Mouse (Mus musculus) forebrain, embryonic 16.5 days (tissue): ENCODE results near the gene Cd79a. TPM values are rescaled to one million over a fixed set of nuclear protein-coding genes. Genes with fewer than 3 reads are reported as not detected.

ENCODE experiments used
- ATAC-seq: fragments of 200-750 bp; cut with Nextera tagmentation; 2 replicates; pipeline ENCODE4 v1.8.0; 2017; ENCODE audit warnings: mild to moderate bottlenecking, moderate library complexity
- H3K27ac ChIP-seq: fragments of 300-500 bp; sonication (generic); 2 replicates; pipeline ENCODE4 v1.5.1; 2014; ENCODE audit warnings: low read length, control low read depth
- H3K27me3 ChIP-seq: fragments of 300-500 bp; sonication (generic); replicated peaks from 2 replicates; pipeline ENCODE4 v1.6.1; 2014; ENCODE audit warnings: low read length; ENCODE audit not compliant: control insufficient read depth, insufficient read depth
- H3K36me3 ChIP-seq: fragments of 300-500 bp; sonication (generic); 2 replicates; pipeline ENCODE4 v1.6.1; 2014; ENCODE audit not compliant: control insufficient read depth, insufficient read depth
- H3K4me1 ChIP-seq: fragments of 300-500 bp; sonication (generic); replicated peaks from 2 replicates; pipeline ENCODE4 v1.6.1; 2014; ENCODE audit warnings: low read length; ENCODE audit not compliant: control insufficient read depth, insufficient read depth
- H3K4me2 ChIP-seq: fragments of 300-500 bp; sonication (generic); 2 replicates; pipeline ENCODE4 v1.6.1; 2014; ENCODE audit warnings: mild to moderate bottlenecking, low read length, control low read depth
- H3K4me3 ChIP-seq: fragments of 300-500 bp; sonication (generic); replicated peaks from 2 replicates; pipeline ENCODE4 v1.5.1; 2014; ENCODE audit warnings: mild to moderate bottlenecking, low read length, control low read depth
- H3K9ac ChIP-seq: fragments of 300-500 bp; sonication (generic); replicated peaks from 2 replicates; pipeline ENCODE4 v1.6.1; 2014; ENCODE audit warnings: low read depth, low read length, control low read depth
- H3K9me3 ChIP-seq: fragments of 300-500 bp; sonication (generic); 2 replicates; pipeline ENCODE4 v1.6.1; 2016; ENCODE audit warnings: low read length; ENCODE audit not compliant: control insufficient read depth
- WGBS: fragments of 180-500 bp; shearing (Covaris S2); extraction: QIAGEN DNeasy Blood & Tissue Kit; methylation state at CpG from one replicate; pipeline ENCODE4 v1.1.7; 2014; 5-methylcytosine and 5-hydroxymethylcytosine counted together
- polyA plus RNA-seq: library from polyadenylated mRNA; unstranded; fragments of >200 nt; fragmentation: Nextera tagmentation; extraction: Ambion mirVana; gene quantifications from 2 replicates; pipeline ENCODE4 v1.2.1, GENCODE M21; 2015

The Cd79a gene
- polyA plus RNA-seq: 0.16 and 0.19 TPM in 2 replicates

DNA sequence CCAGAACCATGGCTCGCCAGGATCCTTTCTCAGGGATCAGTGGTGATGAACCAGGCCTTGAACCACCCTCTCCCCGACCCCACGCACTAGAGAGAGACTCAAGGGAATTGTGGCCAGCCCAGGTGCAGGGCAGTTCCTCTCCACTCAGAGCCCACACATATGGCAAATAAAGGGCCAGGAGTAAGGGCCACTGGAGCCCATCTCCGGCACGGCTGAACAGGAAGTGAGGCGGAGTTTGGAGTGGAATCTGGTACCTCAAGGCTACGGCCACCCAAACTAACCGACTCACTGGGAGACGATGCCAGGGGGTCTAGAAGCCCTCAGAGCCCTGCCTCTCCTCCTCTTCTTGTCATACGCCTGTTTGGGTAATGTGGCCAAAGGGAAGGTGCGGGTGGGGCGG, at the start of gene Cd79a:
Gene Cd79a (plus strand): TSS at position 158 of the 400 bp plus-strand sequence.
- WGBS: 83% methylated on average over 12 of the region's 12 CpGs
- Histone ChIP-seq H3K36me3 (no peaks in the 10 kb centered on the region), H3K4me2 (no peak within 1 kb of the TSS), H3K9ac (no peak within 1 kb of the TSS), H3K27me3 (no peaks in the 10 kb centered on the region), H3K9me3 (no peaks in the 10 kb centered on the region), H3K4me3 (no peak within 1 kb of the TSS), H3K4me1 (no peaks in the 10 kb centered on the region), H3K27ac (no peak within 1 kb of the TSS)
- ATAC-seq: no peak

DNA sequence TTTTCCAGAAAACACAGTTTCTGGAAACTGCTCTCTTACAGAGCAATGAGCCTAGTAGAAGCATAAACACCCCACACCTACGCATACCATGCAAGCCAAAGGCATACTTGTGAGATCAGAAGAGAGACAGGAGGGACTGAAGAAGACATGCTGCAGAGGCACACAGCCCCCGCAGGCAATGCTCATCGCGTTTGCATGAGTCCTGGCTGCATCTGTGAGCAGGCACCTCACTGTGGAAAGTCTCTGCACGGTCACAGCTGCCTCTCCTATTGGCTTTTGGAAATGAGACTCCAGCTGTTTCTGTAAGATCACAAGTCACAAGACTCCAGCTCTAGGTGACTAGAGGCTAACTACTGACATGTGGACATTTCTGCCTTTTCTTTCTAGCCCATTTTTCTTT, 47.0 kb upstream of the Cd79a start:
- no peak overlapping the region for H3K27ac ChIP-seq
- no peaks in the 10 kb centered on the region for H3K36me3 ChIP-seq

DNA sequence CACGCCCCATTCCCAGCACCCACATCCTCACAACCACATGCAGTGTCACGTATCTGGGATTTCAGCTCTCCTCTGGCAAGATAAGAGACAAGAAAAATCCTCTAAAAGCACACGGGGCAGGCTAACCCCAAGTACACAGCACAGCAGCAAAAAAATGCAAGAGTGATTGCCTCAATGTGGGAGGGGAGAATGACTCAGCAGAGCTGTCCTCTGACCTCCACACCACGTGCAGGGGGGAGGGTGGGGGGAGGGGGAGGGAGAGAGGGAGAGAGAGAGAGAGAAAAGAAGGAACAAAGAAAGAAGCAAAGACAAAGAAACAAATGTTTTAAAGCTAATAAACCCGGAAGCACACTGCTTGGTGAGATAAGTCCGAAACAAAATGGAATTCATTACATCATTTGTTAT, 46.3 kb upstream of the Cd79a start:
- H3K36me3 ChIP-seq: no peaks in the 10 kb centered on the region

More for the DNA sequence above, 47.0 kb upstream of the Cd79a start:
- Histone ChIP-seq H3K4me1 (peaks cover 4% of the 10 kb centered on the region; the same call in 1 of the 2 replicates), H3K27me3 (no peaks in the 10 kb centered on the region), H3K9me3 (no peaks in the 10 kb centered on the region), H3K4me3 (no peak overlapping the region), H3K4me2 (no peak overlapping the region), H3K9ac (no peak overlapping the region)
- 32% methylated on average over 5 of the region's 5 CpGs for WGBS
- no peak for ATAC-seq

GRCm38 (mm10) chr7:24851596-24852325, 45.4 kb upstream of the Cd79a start:
- H3K27me3 ChIP-seq: no peaks in the 10 kb centered on the region
- no peak overlapping the region for H3K27ac ChIP-seq
- H3K9ac ChIP-seq: no peak overlapping the region
- H3K9me3 ChIP-seq: no peaks in the 10 kb centered on the region
- no peak overlapping the region for H3K4me3 ChIP-seq
- no peak for ATAC-seq
- WGBS: 87% methylated on average over 5 of the region's 5 CpGs
- no peaks in the 10 kb centered on the region for H3K36me3 ChIP-seq
- no peaks in the 10 kb centered on the region for H3K4me1 ChIP-seq
- no peak overlapping the region for H3K4me2 ChIP-seq

More for the DNA sequence above, 46.3 kb upstream of the Cd79a start:
- H3K4me3 ChIP-seq: no peak overlapping the region
- H3K4me1 ChIP-seq: peaks cover 1% of the 10 kb centered on the region; the same call in 1 of the 2 replicates
- WGBS: 38% methylated on average over 6 of the region's 6 CpGs
- no peak for ATAC-seq
- no peaks in the 10 kb centered on the region for H3K27me3 ChIP-seq
- no peak overlapping the region for H3K4me2 ChIP-seq
- no peak overlapping the region for H3K27ac ChIP-seq
- no peaks in the 10 kb centered on the region for H3K9me3 ChIP-seq
- no peak overlapping the region for H3K9ac ChIP-seq

DNA sequence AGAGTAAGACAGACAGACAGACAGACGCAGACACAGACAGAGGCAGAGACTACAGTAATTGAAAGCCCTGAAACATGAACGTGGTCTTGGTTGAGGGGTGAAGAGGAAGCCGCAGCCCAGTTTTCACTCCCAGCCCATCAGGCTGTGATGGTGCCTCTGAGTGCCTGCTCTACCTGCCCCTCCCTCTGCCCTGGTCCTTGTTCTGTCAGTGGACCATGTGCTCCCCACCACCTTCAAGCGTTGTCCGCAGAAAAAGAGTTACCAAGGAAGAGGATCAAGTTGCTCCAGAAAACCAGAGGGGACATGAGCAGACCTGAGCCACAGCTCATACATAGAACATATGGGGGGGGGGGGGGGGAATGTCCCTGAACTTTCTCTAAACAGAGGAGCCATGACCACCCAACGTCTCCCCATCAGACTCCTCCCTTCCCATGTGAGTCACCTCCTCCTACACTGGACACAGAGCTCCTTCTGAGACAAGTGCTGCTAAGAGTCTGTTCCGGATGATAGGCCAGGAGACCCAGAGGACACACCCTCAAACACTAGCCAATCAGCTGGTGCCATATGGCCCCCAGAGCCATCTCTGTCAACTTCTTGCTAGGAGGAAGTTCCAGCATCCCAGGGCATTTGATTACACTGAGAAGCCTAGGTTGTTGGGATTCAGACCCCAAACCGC, 44.5 kb upstream of the Cd79a start:
- H3K4me1 ChIP-seq: no peaks in the 10 kb centered on the region
- no peaks in the 10 kb centered on the region for H3K9me3 ChIP-seq
- no peaks in the 10 kb centered on the region for H3K27me3 ChIP-seq
- ATAC-seq: no peak
- H3K4me2 ChIP-seq: no peak overlapping the region
- no peaks in the 10 kb centered on the region for H3K36me3 ChIP-seq
- 76% methylated on average over 6 of the region's 8 CpGs for WGBS
- no peak overlapping the region for H3K27ac ChIP-seq
- H3K4me3 ChIP-seq: no peak overlapping the region
- no peak overlapping the region for H3K9ac ChIP-seq

- no peak overlapping the region for H3K27ac ChIP-seq
- H3K36me3 ChIP-seq: no peaks in the 10 kb centered on the region
- H3K27me3 ChIP-seq: no peaks in the 10 kb centered on the region
- no peak overlapping the region for H3K4me3 ChIP-seq
- H3K4me2 ChIP-seq: no peak overlapping the region
- no peak overlapping the region for H3K9ac ChIP-seq
- ATAC-seq: no peak
- H3K4me1 ChIP-seq: no peaks in the 10 kb centered on the region
- H3K9me3 ChIP-seq: no peaks in the 10 kb centered on the region
These were observed 44.0 kb upstream of the Cd79a start for GRCm38 (mm10) chr7:24853233-24853563.

GRCm38 (mm10) chr7:24853695-24854094, 43.5 kb upstream of the Cd79a start:
- H3K27me3 ChIP-seq: no peaks in the 10 kb centered on the region
- no peak overlapping the region for H3K4me2 ChIP-seq
- H3K36me3 ChIP-seq: no peaks in the 10 kb centered on the region
- no peak overlapping the region for H3K9ac ChIP-seq
- no peak overlapping the region for H3K4me3 ChIP-seq
- H3K27ac ChIP-seq: no peak overlapping the region
- no peaks in the 10 kb centered on the region for H3K9me3 ChIP-seq
- H3K4me1 ChIP-seq: no peaks in the 10 kb centered on the region
- ATAC-seq: no peak
- WGBS: 55% methylated on average over 7 of the region's 7 CpGs

DNA sequence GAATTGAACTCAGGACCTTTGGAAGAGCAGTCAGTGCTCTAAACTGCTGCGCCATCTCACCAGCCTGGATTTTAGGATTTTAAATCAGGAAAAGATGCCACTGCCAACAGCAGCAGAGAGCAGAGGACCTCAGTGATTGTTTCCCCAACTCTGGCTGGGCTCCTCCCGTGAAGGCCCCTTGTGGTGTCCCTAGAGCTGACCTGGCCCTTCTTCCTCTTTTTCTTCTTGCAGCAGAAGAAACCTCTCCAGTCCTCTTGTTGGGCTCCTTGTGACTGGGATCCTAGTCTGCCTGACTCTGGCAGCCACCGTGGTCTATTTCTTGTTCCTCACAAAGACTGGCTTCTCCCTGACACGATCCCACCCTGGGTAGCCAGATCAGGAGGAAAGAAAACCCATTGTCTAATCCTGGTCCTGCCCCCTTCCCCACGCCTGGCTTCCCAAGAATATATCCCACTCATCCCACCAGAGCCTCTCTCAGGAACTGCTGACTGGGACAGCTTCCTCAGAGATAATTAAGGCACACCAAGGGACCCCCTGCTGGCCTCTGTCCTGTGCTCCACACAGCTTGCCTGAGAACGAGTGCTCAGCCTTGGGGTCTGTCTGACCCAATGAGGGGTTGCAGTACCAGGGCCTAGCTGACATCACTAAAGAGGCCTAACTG, 40.6 kb upstream of the Cd79a start:
- Histone ChIP-seq H3K4me1 (no peaks in the 10 kb centered on the region), H3K27me3 (no peaks in the 10 kb centered on the region), H3K4me3 (no peak overlapping the region), H3K9ac (no peak overlapping the region), H3K4me2 (no peak overlapping the region), H3K36me3 (no peaks in the 10 kb centered on the region), H3K27ac (no peak overlapping the region), H3K9me3 (no peaks in the 10 kb centered on the region)
- ATAC-seq: no peak
- WGBS: 25% methylated on average over 6 of the region's 6 CpGs

GRCm38 (mm10) chr7:24859234-24859633, 37.9 kb upstream of the Cd79a start:
- 75% methylated on average over 5 of the region's 5 CpGs for WGBS
- Histone ChIP-seq H3K9me3 (no peaks in the 10 kb centered on the region), H3K4me1 (no peaks in the 10 kb centered on the region), H3K27me3 (no peaks in the 10 kb centered on the region), H3K4me2 (no peak overlapping the region), H3K9ac (no peak overlapping the region), H3K4me3 (no peak overlapping the region), H3K36me3 (no peaks in the 10 kb centered on the region), H3K27ac (no peak overlapping the region)
- ATAC-seq: no peak
